Mouse (Mus musculus): ENCODE measurements around the gene Olfr1500.
"Not testable (repeated sequence)": the region's sequence is repeated elsewhere in the genome, so short reads cannot be mapped to it uniquely, and the experiment has no call there.

The Olfr1500 gene

GRCm38 (mm10) chr19:13830388-13830787 is at the start of gene Olfr1500:
Gene Olfr1500 (minus strand): TSS chr19:13830488.
- no peak for TF ChIP-seq GATA4 (IDR thresholded peaks at IDR 0.05; ENCODE audit: insufficient replicate concordance, low read length)

- no peak for TF ChIP-seq GATA4 (IDR thresholded peaks at IDR 0.05; ENCODE audit: insufficient replicate concordance, low read length)
Measured at GRCm38 (mm10) chr19:13861495-13861894, 31.2 kb upstream of the Olfr1500 start, which contains the start of gene Olfr1502. Gene Olfr1502 (plus strand): TSS chr19:13861795.

GRCm38 (mm10) chr19:13850592-13850991 is 20.3 kb upstream of the Olfr1500 start, which contains the start of gene Olfr1501:
Gene Olfr1501 (minus strand): TSS chr19:13850692.
- TF ChIP-seq GATA4 (IDR thresholded peaks at IDR 0.05; ENCODE audit: insufficient replicate concordance, low read length) = not testable (repeated sequence)

GRCm38 (mm10) chr19:13828447-13828846 is 1.8 kb downstream of the Olfr1500 start:
- TF ChIP-seq GATA4 (IDR thresholded peaks at IDR 0.05; ENCODE audit: insufficient replicate concordance, low read length) = no peak

- no peak for TF ChIP-seq GATA4 (IDR thresholded peaks at IDR 0.05; ENCODE audit: insufficient replicate concordance, low read length)
Measured at GRCm38 (mm10) chr19:13820847-13821246, 9.4 kb downstream of the Olfr1500 start.

GRCm38 (mm10) chr19:13819347-13819746 is 10.9 kb downstream of the Olfr1500 start, which contains the start of gene Olfr1499:
Gene Olfr1499 (minus strand): TSS chr19:13819447.
- no peak for TF ChIP-seq GATA4 (IDR thresholded peaks at IDR 0.05; ENCODE audit: insufficient replicate concordance, low read length)

- no peak for TF ChIP-seq GATA4 (IDR thresholded peaks at IDR 0.05; ENCODE audit: insufficient replicate concordance, low read length)
Measured at GRCm38 (mm10) chr19:13818827-13819226, 11.5 kb downstream of the Olfr1500 start.

GRCm38 (mm10) chr19:13812823-13813222 is 17.5 kb downstream of the Olfr1500 start:
- TF ChIP-seq GATA4 (IDR thresholded peaks at IDR 0.05; ENCODE audit: insufficient replicate concordance, low read length) = no peak

GRCm38 (mm10) chr19:13798102-13798501 is 32.2 kb downstream of the Olfr1500 start, which contains the start of gene Olfr1497:
Gene Olfr1497 (minus strand): TSS chr19:13798202.
- TF ChIP-seq GATA4 (IDR thresholded peaks at IDR 0.05; ENCODE audit: insufficient replicate concordance, low read length) = no peak

GRCm38 (mm10) chr19:13777578-13777977 is 52.7 kb downstream of the Olfr1500 start, which contains the start of gene Olfr1496:
Gene Olfr1496 (plus strand): TSS chr19:13777878.
- TF ChIP-seq GATA4 (IDR thresholded peaks at IDR 0.05; ENCODE audit: insufficient replicate concordance, low read length) = no peak

Data from liver, adult (tissue).